Mouse (Mus musculus): Measurements from ENCODE around the gene Ptpre.
"Not testable (repeated sequence)": the region's sequence is repeated elsewhere in the genome, so short reads cannot be mapped to it uniquely, and the experiment has no call there.

Ptpre gene

DNA sequence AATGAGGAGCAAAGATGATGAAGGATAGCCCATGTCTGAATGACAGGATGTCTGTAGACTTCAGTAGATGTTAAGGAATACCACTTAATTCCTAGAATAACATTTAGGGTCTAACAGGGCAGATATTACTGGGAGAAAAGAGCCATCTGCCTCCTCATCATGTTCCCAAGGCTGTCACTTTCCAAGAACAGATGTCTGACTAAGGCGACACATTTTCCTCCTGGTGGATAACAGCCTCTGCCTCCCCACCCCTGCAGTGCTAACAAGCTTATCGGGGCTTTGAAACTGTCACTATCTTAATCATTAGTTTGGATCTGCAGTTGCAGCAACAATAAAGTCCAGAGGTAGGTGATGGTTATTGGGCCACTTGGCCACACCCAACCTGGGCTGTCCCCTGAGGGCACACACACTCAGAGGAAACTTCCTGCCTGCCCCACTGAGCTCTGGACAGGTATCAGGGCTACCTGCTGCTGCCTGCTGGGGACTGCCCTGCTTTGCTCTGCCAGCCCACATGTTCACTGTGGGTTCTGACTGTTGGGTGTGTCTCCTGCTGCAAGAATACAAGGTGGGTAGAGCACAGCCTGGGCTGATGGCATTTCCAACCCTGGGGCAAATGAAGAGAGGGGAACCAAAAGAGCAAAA lies 2.6 kb upstream of the Ptpre start:
- in situ Hi-C loops (cut with MseI, MboI): loop anchor here (5.0 kb wide), 1 partner anchor 93 kb away; no protein-coding TSS in a partner anchor

- in situ Hi-C loops (cut with MseI, MboI): loop anchor here (5.0 kb wide), 1 partner anchor 91 kb away; no protein-coding TSS in a partner anchor
Observed at GRCm38 (mm10) chr7:135535908-135536307, 1.4 kb upstream of the Ptpre start.

DNA sequence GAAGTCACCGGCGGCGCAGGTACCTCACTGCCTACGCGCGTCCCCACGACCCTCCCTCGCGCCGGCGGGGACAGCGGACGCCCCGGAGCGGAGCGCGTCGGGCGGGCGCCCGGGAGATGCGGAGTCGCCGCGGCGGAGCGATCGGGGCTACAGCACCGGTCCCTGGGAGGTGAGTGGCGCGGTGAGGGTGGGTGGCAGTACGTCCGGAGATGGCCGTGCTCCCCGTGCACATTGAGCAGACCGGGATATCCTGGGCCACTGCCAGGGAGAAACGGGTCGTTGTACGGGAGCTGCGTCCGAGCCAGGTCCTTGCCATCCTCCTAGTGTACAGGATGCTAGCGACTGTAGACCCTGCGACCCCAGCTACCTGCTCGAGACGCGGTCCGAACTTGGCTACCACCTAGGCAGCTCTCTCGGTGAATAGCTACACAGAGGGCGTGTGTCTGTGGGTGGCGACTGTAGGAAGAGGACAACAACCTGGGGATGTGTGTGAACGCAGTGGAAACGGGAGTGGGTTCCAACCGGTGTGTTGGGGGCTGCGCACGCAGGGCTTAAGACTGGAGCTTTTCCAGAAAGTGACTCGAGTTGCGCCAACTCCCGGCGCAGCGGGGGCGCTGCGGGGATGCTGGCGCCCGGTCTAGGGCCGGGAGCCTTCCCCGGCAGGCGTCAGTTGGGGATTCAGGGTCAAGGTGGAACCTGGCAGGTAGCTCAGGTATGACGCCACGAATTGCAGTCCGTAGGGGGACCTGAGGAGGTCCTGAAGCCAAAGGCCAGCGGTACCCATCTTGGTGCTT lies 864 bp downstream of the Ptpre start:
- in situ Hi-C loops (cut with MseI, MboI): loop anchor here (5.0 kb wide), 1 partner anchor 89 kb away; no protein-coding TSS in a partner anchor

- in situ Hi-C loops (cut with MseI, MboI): loop anchor here (5.0 kb wide), 1 partner anchor 88 kb away; no protein-coding TSS in a partner anchor
Observed at GRCm38 (mm10) chr7:135539429-135539828, 2.1 kb downstream of the Ptpre start.

DNA sequence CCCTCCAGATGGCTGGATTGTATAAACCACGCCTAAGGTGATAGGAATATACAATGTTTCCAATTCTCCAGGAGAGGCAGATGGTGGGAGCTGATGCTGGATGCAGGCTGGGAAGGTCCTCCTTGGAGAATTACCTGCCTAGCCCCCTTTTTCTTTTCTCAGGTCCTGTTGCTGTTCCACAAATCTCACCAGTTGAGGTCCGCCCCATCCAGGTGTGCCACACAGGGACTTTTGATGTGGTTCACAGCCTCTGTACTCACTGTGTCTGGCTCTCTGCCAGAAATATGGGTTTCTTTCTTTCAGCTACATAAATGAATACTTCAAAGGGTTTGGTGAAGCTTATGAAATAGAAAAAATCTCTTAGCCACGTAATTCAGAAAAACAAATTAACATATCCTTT lies 5.0 kb downstream of the Ptpre start:
- in situ Hi-C loops (cut with MseI, MboI): no loop called here

- in situ Hi-C loops (cut with MseI, MboI): no loop called here
Observed at GRCm38 (mm10) chr7:135543033-135543432, 5.8 kb downstream of the Ptpre start.

GRCm38 (mm10) chr7:135544321-135544720 lies 7.0 kb downstream of the Ptpre start:
- in situ Hi-C loops (cut with MseI, MboI): no loop called here

DNA sequence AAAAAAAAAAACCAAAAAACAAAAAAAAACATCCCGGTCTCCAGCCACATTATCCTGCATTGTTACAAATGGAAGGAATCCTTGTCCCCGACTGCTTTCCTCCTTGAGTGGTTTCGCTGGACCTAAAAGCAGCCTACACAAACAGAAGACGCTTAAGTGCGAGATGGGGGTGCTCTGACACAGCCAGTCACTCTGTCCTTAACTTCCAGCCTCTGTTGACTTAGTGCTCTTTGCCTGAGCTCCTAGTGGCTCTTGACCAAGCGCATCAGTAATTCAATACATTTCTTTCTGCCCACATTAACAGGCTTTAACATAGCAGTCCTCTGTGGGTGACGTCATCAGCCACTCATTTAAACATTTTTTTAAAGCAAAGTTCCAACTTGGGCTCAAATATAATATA lies 8.7 kb downstream of the Ptpre start:
- in situ Hi-C loops (cut with MseI, MboI): no loop called here

- in situ Hi-C loops (cut with MseI, MboI): no loop called here
Observed at GRCm38 (mm10) chr7:135546530-135546929, 9.2 kb downstream of the Ptpre start.

- in situ Hi-C loops (cut with MseI, MboI): no loop called here
Observed at GRCm38 (mm10) chr7:135548434-135548833, 11.2 kb downstream of the Ptpre start.

DNA sequence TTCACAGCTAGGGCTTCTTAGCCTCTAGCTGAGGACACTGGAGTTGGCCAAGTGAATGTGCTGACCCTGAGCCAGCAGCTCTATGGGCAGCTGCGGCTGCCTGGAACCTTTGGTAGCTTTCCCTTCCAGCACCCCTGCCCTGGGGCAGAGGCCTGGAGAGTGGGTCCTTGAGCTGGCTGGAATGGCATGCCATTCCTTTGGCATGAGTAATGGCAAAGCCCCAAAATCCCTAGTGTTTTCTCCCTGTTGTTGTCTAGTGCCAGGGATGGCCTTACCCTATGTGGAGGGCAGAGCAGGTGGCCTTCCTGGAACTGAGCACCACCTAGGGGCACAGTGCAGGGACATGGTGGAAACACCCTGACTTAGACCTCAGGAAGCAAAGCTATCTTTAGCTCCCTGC lies 14.3 kb downstream of the Ptpre start:
- in situ Hi-C loops (cut with MseI, MboI): no loop called here

- in situ Hi-C loops (cut with MseI, MboI): no loop called here
Observed at GRCm38 (mm10) chr7:135553550-135553949, 16.3 kb downstream of the Ptpre start.

GRCm38 (mm10) chr7:135556663-135557402 lies 19.6 kb downstream of the Ptpre start:
- in situ Hi-C loops (cut with MseI, MboI): no loop called here

- in situ Hi-C loops (cut with MseI, MboI): no loop called here
Observed at GRCm38 (mm10) chr7:135560280-135560679, 23.0 kb downstream of the Ptpre start.

- in situ Hi-C loops (cut with MseI, MboI): no loop called here
Observed at GRCm38 (mm10) chr7:135564022-135564421, 26.7 kb downstream of the Ptpre start.

GRCm38 (mm10) chr7:135566013-135566412 lies 28.7 kb downstream of the Ptpre start:
- in situ Hi-C loops (cut with MseI, MboI): no loop called here

DNA sequence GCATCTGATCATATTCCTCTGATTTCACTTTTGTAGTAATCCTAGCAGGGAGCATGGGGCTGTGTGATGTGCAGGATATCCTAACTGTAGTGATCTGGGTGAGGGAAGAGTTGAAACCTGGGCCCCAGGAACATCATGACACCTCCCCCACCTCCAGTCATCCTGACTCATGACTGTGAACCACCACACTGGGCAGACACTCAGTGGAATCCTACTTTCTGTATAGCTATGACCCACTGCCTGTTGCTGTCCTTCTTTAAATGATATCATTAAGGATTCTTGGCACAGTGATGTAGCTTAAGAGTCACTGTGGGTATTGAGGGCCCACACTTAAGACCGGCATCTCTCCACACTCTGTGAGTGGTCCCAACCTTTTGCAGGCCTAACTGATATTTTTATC lies 30.3 kb downstream of the Ptpre start:
- in situ Hi-C loops (cut with MseI, MboI): no loop called here

DNA sequence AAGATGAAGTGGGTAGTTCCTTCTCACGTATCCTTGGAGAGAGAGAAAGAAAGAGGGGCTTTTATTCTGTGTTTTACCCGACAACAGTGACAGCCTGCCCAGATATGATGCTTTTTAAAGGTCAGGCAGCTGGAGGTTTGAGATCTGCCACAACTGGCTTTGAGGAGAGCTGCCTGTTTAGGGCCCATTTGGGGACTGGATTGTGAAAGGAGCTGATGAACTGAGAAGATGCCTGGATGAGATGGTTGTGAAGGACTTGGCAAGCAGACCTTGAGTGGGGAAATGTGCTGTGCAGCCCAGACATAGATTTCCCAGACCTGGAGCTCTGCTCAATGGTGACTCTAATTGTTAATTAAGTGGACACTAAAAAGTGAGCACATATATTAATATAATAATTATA lies 31.3 kb downstream of the Ptpre start:
- in situ Hi-C loops (cut with MseI, MboI): no loop called here

DNA sequence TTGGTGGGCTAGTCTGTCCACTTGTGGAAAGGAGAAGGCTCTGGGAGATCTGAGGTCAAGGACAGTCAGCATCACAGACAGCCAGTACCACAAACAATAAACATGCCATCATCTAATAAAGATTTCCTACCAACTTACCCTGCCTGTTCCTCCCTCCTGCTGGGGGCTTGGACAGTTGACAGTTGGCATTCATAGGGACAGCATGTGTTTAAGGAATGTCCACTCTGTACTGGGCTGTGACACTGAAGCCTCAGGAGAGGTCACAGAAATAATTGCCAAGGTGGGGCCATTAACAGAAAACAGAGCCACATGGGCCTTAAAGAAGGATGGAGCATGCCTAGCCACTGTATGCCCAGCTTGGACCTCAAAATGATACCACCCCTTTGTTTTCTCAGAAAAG lies 34.1 kb downstream of the Ptpre start:
- in situ Hi-C loops (cut with MseI, MboI): no loop called here

GRCm38 (mm10) chr7:135571951-135572559 lies 34.8 kb downstream of the Ptpre start:
- in situ Hi-C loops (cut with MseI, MboI): no loop called here

- in situ Hi-C loops (cut with MseI, MboI): not testable (repeated sequence)
Observed at GRCm38 (mm10) chr7:135575319-135576069, 38.2 kb downstream of the Ptpre start.
